Mouse (Mus musculus) kidney, postnatal 4 days (tissue): ENCODE measurements around the gene Cdc7.
"Not testable (repeated sequence)": the region's sequence is repeated elsewhere in the genome, so short reads cannot be mapped to it uniquely, and the experiment has no call there.

Experiments used
- DNase-seq, 2 experiments: peaks; one replicate each; pipeline ENCODE4 v3.0.0; 2021; ENCODE audit warnings: mixed read lengths in 2 of 2

Cdc7 gene

GRCm38 (mm10) chr5:106963584-106964512 lies at the start of gene Cdc7:
Gene Cdc7 (plus strand): TSS chr5:106964322.
- DNase-seq = peak; percentile 97 to 98

- DNase-seq = no peak
These were observed 44.8 kb upstream of the Cdc7 start for GRCm38 (mm10) chr5:106919315-106919714.

GRCm38 (mm10) chr5:106925488-106926368 lies 38.4 kb upstream of the Cdc7 start, which contains the start of gene Hfm1:
Gene Hfm1 (minus strand): TSS chr5:106926321.
- DNase-seq = peak; percentile 71 to 83

GRCm38 (mm10) chr5:106926369-106926686 lies 37.8 kb upstream of the Cdc7 start:
- no peak for DNase-seq

GRCm38 (mm10) chr5:106927996-106928395 lies 36.1 kb upstream of the Cdc7 start:
- DNase-seq = no peak

GRCm38 (mm10) chr5:106946342-106946741 lies 17.8 kb upstream of the Cdc7 start:
- no peak for DNase-seq

GRCm38 (mm10) chr5:106948683-106949082 lies 15.4 kb upstream of the Cdc7 start:
- DNase-seq = no peak

- peak; percentile 42 to 50 for DNase-seq
These were observed 7.7 kb upstream of the Cdc7 start for GRCm38 (mm10) chr5:106956467-106956866.

- DNase-seq = peak; percentile 30 to 51
These were observed 5.1 kb upstream of the Cdc7 start for GRCm38 (mm10) chr5:106959031-106959430.

- DNase-seq = no peak
These were observed 3.7 kb upstream of the Cdc7 start for GRCm38 (mm10) chr5:106960451-106960850.

GRCm38 (mm10) chr5:106964513-106965014 lies 442 bp downstream of the Cdc7 start:
- no peak for DNase-seq

- DNase-seq = no peak
These were observed 2.3 kb downstream of the Cdc7 start for GRCm38 (mm10) chr5:106966443-106966842.

GRCm38 (mm10) chr5:106967578-106967977 lies 3.5 kb downstream of the Cdc7 start:
- no peak for DNase-seq

- DNase-seq = no peak
These were observed 9.8 kb downstream of the Cdc7 start for GRCm38 (mm10) chr5:106973883-106974282.

- no peak for DNase-seq
These were observed 15.0 kb downstream of the Cdc7 start for GRCm38 (mm10) chr5:106979156-106979555.

GRCm38 (mm10) chr5:106982298-106982952 lies 18.3 kb downstream of the Cdc7 start:
- no peak for DNase-seq

- DNase-seq = not testable (repeated sequence)
These were observed 20.8 kb downstream of the Cdc7 start for GRCm38 (mm10) chr5:106984934-106985333.

GRCm38 (mm10) chr5:106985594-106985993 lies 21.5 kb downstream of the Cdc7 start:
- DNase-seq = peak in 1 of 2 experiments; percentile 23

GRCm38 (mm10) chr5:106989181-106989580 lies 25.1 kb downstream of the Cdc7 start:
- peak; percentile 70 to 76 for DNase-seq

GRCm38 (mm10) chr5:106989786-106990185 lies 25.7 kb downstream of the Cdc7 start:
- DNase-seq = no peak

GRCm38 (mm10) chr5:106990639-106991299 lies 26.6 kb downstream of the Cdc7 start:
- peak; percentile 71 to 79 for DNase-seq

- DNase-seq = no peak
These were observed 27.3 kb downstream of the Cdc7 start for GRCm38 (mm10) chr5:106991300-106991929.
